Mouse (Mus musculus) lung, adult 18-20 months (tissue): ENCODE results near the gene BC024978.

Experiments
- DNase-seq, 2 experiments: peaks; one replicate each; pipeline ENCODE4 v3.0.0; 2022; ENCODE audit warnings: mixed read lengths in 2 of 2

Gene BC024978

DNA sequence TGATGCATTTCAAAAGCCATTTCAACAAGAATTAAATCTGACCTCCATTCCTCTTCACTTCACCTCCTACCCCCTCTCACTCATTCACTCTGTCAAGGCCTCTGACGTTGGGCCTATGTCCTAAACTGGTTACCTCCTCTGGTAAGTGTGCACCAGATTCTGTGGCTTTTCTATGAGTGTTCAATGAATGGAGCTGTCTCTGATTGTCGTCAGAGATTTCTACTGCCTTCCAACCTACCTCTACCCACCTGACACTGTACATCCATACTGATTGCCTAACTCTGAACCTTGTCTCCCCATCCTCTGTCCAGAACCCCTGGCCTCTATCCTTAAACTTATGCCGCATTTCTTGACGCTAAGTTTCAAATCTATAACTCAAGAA, 17.6 kb upstream of the BC024978 start:
- DNase-seq = no peak

DNA sequence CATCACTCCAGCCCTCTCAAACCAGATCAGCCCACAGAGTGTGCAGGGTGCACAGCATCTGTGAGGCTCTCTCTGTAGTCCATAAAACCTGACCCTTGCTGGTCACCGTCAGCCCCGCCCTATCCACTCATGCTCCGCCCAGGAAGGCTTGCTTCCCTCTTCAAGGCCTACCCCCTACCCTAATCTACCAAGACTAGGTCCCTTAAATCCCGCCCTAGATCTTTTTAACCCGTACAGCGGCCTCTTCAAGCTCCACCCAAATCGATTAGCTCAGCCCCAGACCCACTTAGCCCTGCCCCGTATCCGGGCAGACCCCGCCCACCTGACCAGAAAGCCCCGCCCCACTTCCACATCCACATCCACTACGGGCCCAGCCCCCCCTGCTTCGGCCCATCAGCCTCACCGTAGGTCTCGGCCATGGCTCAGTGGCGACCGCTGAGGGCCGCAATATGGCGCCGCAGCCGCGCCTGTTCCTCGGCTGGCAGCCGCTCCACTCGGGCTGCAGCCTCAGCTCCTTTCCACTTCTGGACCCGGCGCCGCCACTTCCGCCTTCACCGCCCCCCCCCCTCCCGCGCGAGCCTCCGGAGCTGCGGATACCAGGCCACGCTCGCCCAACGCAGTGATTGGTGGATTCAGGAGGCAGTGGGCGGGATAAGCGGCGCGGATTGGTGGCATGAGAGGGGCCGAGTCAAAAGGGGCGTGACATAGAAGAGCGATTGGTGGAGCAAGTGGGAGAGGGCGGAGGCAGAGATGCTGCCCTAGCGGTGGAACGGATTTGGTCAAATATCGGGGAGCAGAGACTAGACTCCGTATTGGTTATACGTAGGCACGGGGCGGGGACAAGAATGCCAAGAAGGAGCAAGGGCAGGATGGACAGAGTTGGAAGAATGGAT, 17.0 kb upstream of the BC024978 start, which contains the start of gene Rab4b:
Rab4b (minus strand) TSS at position 573 of the 893 bp plus-strand sequence.
- DNase-seq = peak; percentile 100

DNA sequence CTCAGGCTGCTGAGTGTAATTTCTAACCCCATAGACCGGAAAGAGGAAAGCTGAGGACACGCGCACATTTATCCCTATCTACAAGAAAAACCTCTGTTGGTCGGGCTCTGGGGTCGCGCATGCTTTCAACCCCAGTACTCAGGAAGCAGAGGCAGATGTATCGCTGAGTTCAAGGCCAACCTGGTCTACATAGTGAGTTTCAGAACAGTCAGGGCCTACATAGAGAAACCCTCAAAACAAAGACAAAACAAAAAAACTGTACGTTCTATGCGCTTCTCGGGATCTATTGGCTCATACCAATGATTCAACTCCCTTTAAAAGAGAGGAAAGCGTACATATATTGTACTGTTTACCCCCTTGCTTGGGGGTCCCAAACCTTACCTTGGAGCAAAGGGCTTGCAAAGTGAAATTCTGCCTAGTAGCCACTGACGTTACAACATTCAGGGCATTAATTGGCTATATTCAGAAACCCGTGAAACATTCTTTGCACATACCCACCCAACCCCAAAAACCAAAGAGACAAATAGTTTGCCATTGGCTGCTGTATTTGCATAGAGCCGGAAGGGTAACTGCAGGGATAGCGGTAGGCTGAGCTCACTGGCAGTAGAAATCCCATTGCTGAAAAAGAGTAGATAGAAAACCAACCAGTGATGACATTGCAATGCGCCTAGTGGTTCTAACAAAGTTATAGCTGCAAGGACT, 16.2 kb upstream of the BC024978 start:
- DNase-seq = no peak

DNA sequence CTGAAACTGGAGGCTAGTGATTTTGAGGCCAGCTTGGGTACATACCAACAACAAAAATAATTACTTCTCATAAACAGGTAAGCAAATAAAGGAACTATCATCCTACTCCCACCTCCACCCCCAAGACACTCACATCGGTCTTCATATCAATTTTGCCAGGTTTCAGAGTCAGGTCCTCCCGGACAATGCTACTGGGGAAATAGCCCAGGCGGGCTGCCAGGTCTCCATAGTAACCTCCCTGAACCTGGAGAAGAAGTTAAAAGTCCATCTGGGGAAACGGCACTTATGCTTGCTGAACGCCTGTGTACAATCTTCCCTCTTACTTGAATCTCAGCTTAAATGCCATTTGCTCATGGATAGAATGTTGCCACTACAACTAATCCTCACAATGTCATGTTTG, 15.5 kb upstream of the BC024978 start:
- DNase-seq = peak; percentile 67 to 74

DNA sequence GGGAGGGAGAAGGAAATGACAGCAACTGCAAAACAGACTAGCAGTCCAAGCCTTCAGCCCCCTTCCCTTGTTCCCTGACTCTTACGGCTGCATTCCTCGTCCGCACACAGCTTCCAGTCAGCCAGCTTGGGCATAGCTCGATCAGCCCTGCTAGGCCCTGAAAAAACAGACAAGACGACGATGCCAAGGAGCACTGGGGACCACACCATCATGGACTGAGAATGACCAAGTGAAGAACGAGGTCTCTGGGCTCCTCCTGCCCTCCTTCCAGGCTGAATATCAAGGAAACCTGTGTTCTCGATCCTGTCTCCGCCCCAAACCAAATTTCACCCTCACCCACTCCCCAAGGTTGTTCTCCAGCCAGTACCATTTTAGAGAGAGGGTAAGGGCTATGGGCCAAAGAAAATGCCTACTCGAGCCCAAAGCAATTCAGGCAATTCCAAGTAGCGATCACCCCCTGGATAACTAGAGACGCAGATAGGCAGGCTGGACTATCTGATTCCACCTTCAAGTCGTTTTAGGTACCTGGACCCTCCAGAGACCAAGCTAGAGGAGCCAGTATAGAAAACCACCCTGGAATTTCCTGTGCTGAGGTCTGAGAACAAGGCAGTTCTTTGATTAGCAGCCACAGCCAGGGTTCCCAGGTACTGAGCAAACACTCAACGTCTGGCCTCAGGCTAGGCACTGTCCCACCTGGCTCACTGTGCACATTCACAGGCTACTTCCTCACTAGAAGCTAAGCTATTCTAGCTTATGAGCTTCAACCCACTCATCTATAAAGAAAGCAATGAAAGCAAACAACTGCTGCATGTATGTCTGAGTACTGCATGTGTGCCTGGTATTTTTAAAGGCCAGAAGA, 14.5 kb upstream of the BC024978 start, which contains the start of the genes Gm21983 and Mia:
Gm21983 (minus strand) TSS at position 250 of the 859 bp plus-strand sequence.
Mia (minus strand) TSS at position 321 of the 859 bp plus-strand sequence.
- DNase-seq = peak; percentile 50 to 71

DNA sequence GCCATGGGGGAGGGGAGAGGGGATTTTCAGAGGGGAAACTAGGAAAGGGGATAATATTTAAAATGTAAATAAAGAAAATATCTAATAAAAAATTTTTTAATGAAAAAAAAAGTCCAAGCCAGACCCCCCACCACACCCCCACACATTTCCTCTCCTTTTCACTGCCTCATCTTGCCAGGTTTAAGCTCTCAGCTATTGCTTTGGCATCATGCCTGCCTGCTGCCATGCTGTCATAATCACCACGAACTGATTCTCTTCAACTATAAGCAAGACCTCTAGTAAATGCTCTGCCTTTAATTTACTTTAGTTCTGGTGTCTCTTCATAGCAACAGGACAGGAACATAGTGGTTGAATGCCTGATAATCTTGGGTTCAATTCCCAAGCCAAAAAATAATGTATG, 13.1 kb upstream of the BC024978 start:
- no peak for DNase-seq

DNA sequence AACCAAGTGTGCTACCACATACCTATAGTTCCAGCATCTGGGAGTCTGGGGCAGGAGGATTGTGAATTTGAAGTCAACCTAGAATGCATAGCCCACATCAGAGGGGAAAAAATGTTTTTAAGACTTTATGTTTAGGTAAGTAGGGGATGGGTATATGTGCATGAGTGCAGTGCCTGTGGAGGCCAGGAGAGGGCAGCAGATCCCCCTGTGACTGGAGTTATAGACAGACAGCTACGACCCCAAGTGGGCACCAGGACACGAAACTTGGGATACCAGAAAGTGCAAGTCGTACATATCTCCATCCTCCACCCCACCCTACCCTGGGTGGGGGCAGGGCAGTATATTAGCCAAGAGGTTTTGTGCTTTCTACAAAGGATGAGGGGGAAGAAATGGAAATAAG, 10.6 kb upstream of the BC024978 start:
- DNase-seq = no peak

DNA sequence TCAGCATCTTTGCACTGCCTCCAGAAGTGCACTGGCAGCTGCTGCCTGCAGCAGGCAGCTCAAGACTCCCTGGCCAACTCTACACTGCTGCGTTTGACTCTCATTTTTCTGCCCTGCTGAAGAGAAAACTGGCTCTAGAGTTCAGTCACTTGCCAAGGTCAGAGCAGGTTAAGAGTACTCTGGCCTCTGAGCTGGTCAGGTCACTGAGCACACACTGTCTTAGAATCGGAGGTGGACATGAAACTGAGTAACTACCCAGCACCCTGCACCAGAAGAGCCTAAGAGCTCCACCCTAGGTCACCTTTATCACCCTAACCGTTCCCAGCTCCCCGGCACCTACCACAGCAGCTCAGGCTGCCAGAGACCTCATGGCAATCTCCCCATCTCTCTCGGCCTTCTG, 9.6 kb upstream of the BC024978 start:
- DNase-seq = no peak

DNA sequence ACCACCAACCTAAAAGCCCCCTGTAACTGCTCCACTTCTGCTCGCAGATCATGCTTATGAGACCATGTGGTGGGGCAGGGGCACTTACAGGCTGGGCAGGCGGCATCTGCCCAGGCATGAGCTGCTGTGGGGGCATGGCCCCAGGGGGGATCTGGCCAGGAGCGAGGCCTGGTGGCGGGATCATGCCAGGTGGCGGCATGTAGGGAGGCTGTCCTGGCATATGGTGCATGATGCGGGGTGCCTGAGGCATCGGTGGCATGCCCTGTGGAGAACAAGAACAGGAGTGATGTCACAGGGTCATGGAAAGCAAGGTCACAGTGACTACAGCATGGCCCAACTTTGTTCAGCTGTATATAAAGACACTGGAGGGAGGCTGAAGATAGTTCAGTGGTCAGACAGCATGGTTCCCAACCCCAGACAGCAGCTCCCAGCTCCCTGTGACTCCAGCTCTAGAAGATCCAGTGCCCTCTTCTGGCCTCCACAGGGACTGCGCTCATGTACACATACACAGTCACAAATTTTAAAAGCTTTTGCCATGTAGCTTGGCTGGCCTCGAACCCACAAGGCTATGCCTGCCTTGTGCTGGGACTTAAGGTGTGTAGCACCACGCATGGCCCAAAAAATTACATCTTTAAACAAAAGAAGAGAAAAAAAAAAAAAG, 6.2 kb upstream of the BC024978 start:
- no peak for DNase-seq

DNA sequence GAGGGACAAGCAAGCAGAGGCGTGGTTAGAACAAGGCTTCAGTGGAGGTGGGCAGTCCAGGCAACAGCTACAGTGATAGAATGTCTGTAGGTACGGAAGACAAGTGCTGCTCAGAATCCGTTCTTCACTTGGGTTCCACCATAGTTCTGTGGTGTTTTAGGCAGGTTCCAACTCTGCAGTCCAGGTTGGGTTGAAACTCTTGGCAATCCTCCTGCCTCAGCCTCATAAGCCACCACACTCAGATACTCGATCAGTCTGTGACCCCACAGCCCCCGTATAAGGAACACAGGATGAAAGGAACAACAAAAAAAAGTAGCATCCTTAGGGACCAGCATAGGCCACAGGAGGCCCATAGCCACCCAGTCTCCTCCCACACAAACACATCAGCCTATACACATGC, 3.1 kb upstream of the BC024978 start:
- no peak for DNase-seq

DNA sequence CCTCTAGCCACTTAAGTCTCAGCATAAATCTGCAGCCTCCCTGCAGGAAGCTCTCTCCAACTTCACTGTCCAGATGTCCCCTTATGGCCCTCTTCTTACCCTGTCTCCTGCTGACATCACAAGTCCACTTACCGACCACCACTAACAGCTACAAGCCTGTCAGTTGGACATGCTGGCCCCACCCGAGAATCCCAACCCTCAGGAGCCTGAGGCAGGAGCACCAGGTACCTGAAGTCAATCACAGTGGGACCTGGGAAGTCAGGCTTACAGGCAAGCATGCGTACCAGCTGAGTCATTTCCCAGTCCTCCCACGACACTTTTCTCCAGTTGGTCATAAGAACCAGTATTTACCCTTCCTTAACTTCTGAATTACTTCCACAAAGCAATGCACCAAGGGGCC, 1.9 kb upstream of the BC024978 start:
- no peak for DNase-seq

DNA sequence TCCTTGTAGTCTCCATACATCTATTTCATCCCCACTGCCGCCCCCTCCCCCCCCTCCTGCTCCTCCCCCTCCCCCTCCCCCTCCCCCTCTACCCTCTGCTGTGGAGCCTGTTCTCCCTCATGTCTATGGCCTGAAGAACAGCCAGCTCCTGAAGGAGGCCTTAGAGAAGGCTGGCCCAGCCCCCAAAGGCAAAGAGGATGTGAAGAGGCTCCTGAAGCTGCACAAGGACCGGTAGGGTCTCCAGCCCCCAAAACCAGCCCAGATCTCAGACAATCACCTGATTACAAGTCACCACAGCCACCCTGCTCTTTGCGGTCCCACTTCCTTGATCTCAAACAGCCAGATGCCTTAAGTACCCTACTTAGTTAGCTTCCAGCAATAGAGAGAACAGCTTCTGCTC, 1.6 kb downstream of the BC024978 start:
- DNase-seq = no peak

DNA sequence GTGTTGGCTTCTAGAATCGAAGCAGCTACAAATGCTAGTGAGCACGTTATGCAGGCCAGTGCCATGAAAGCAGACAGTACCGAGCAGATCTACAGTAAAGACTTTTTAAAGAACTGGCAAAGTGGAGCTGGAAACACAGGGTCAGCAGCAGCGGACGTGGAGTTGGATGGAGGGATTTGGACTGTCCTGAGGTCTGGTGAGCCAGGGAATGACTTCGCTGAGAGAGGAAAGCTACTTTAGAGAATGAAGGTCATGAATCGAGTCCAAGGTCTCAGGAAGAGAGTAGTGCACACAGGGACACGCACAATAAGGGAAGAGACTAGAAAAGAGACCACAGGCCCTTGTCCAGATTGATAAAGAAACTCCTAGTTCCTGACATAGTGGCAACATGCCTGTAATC, 2.1 kb downstream of the BC024978 start:
- no peak for DNase-seq

DNA sequence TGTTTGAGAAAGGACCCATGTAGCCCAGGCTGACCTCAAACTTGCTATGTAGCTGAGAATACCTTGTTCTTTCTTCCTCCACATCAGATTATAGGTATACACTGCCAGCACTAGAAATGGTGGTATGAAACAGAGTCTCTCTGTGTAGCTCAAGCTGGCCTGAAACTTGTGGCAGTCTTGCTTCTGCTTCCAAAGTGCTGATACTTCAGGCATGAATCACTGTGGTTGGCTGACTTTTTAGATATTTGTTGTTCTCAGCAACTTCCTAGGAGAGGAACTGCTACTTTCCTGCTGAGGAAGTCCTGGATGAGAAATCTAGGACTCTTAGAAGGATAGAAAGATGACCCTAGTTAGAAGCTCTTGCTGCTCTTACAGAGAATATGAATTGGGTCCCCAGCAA, 2.8 kb downstream of the BC024978 start:
- no peak for DNase-seq

DNA sequence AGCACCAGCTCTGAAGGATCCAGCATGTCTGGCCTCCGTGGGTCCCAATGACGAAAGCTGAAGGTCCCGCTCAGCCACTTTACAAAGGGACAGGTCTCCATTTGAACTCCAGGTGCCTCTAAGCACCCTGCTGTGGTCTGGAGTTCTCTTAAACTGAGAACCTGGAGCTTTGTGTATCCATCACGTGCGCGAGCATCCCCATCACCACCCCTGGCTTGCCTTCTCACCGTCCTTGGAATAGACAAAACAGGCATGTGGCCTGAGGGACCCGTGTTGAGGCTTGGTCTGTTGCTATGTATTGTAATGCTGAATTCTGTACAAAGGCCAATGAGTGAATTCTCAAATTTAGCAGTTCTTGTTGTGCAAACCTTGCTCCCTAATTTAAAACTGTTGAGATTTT, 3.2 kb downstream of the BC024978 start:
- no peak for DNase-seq

DNA sequence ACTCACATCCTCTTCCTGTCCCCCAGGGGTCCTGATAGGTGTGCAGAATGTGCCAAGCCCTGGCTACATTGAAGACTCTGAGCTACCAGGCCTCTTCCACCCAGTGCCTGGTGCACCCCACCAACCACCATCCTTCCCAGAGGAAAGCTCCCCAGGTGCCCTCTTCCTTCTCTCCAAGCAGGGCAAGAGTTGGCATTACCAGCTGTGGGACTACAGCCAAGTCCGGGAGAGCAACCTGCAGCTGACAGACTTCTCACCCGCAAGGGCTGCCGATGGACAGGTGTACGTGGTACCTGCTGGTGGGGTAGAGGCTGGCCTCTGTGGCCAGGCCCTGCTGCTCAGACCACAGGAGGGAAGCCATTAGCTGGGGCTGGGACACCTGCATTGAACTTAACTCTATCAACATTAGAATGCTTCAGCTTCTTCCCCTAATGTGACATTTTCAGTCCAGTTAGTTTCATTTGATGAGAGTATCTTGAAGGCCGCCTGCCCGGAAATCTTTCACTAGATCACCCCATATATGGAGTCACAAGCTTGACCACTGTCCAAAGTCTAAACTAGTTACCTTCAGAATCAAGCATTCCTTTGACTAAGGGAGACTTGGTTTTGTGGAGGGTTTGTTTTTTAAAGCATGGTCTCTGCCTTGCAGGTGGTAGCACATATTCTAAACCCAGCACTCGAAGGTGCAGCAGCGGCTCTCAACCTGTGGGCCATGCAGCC, 8.3 kb downstream of the BC024978 start:
- DNase-seq = no peak

DNA sequence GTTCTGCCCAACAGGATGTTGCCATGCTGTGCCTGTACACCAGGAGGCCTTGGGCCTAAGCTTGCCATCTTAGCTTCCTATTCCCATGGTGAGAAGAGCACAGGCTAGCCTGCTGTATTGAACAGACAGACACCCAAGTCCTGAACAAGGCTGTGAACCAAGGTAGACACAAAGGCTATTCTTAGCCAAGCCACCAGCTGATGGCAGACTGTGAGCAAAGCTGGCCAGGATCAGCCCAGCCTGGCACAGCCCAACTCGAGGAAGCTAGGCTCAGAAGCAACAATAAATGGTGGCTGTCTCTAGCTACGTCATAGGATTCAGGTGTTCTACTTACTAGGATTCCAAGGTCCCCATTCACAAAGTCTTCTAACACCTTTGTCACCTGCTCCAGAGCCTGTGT, 17.0 kb downstream of the BC024978 start:
- DNase-seq = no peak

DNA sequence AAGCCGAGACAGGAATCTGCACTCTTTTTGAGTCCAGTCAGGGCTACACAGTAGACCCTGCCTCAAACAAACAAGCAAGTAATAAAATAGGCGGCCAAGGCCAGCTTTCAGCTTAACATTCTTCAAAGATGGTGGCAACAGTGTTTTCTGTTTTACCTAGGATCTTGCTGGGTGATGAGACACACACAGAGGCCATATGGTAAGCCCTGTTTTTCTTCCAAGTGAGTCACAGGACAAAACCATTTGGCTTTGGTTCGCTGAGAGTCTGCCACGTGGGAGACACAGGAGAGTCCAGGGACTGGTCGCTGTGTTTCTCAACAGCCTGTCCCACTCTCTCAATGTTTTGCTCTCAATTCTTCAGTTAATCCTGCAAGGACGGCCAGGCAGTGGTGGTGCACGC, 23.0 kb downstream of the BC024978 start:
- no peak for DNase-seq

DNA sequence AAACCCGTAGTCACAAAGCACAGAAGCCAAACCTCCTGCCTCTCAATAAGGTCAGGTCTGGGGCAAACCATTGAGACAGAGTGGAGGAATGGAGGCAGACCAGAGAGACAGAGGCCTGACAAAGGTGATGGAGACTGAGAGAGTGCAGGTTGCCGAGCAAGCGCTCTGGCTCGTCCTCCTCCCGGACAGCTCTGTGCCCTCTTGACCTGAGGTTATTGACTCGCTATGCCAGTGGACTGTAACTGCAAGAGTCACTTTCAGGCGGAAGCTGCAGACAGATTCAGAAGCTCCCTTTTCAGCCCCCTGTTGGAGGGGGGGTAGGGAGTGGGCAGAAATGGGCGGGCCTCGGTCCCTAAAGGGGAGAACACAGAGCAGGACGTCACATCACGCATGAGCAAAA, 24.4 kb downstream of the BC024978 start:
- DNase-seq = no peak

DNA sequence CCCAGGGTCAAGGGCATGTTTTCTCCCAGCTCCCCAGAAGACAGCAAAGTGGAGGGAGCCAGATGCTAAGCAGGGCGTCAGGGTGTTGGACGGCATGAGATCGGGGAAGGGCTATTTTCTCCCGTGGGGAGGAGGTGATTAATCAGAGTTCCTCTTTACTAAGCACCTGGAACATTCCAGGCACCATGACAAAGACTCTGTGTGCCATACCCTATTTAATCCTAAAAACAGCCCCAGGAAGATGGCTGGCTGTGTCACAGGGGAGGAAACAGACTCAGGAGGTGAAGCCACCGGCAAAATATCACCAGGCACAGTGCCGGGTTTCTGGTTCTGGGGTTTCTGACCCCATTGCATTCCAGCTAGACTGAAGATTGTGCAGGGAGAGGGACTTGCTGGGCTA, 26.4 kb downstream of the BC024978 start:
- no peak for DNase-seq

DNA sequence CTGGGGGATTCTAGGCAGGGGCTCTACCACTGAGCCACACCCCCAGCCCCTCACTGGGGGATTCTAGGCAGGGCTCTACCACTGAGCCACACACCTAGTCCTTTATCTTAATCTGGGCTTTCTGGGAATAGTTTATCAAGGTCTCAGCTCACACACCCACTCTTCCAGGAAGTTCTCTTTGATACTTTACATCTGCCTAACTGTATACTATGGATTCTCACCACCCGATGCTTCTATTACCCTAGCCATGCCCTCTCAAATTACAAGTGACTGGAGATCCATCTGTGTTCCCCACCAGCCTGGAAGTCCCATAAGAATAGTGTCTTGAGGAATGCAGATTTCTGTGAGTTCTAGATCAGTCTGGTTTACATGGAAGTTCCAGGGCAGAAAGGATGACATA, 27.0 kb downstream of the BC024978 start:
- no peak for DNase-seq
